Mouse (Mus musculus): ENCODE data around the gene Ninj1. TPM values are rescaled to one million over a fixed set of nuclear protein-coding genes. Genes with fewer than 3 reads are reported as not detected.

The Ninj1 gene
- total RNA-seq, 2 experiments from 2014 or later, result 23.7 to 26.1 TPM

DNA sequence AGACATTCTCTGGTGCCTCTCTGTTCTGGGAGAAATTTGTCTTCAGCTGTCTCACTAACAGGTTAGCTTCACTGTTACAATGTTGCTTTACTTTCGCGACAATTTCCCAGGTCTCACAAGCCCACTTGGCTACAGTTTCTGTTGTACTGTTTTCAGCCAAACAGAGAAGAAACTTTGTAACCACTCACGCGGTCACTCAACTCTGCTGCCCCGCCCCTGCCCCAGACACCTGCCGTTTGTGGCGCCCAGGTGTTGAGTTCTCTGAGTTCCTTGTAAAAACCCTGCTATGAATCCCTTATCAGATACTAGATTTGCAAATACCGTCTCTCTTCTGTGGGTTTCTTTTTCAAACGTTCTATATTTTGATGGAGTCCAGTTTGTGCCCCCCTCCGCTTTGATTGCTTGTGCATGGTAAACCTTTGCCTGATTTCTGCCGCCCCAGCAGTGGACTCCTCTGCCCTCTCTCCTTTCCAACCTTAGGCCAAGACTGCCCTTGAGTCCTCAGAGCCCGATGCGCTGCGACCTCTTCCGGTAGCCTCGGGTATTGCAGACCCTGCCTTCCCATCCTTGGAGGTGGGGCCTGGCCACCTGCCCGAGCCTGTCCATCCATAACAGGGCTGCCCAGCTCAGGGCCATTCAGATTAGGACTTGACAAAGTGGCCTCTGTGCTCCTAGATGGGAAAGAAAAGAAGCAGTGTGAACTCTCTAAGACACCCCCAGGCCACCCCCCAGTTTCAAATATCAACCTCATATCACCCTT, 17.7 kb upstream of the Ninj1 start:
- peak; percentile 86 to 91 for DNase-seq (ENCODE audit: low spot score in 2 of 2)

DNA sequence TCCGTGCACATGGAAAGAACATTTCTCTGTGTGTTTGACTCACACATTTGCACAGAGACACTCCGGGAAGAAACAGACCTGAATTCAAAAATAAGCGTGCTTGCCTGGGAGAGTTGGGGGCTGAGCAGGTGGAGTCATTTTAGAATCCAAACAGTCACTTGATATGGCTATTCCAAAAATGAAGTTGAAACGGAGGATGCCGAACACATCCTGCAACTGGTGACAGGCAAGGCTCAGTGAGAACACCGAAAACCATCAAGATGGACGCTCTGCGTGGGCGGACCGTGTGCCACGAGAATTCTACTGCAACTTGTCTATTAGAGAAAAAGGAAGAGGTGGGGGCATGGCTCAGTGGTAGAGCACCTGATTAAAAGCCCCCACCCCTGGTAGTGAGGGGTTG, 16.7 kb upstream of the Ninj1 start:
- no peak for DNase-seq (ENCODE audit: low spot score in 2 of 2)

DNA sequence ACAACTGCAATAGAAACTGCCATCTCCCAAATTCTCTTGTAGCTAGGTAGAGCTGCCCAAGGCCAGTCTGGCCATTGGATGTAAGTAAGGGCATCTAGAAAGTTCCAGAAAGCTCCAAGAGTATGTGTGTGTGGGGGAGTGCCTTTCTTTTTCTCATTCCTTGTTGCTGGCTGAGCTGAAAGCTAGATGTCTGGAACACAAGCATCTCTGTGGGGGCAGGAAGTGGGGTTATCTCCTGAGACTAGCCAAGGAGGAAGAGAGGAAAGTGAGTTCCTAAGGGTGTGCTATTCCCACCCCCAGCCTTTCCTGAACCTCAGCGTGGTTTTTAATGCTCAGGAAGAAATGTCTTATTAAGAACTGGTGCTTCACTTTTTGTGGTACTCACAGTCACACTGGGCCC, 15.6 kb upstream of the Ninj1 start:
- DNase-seq (ENCODE audit: low spot score in 2 of 2), result no peak

DNA sequence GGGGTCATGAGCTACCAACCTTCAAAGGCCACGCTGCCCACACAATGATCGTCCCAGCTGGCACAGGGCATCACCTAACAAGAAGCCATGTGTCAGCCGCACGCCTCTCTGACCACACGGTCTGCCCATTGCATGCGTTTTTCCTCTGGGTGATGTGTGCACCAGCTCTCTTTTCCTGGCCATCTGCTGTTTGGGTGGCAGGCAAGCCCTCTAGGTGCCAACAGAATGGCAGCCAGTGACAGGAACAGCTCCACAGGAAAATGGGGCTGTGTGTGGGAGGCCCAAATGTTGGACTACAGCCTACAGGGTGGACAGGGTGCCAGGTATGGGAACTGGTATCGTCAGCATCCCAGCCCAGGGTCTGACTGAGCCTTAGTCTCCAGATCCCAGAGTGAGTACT, 14.9 kb upstream of the Ninj1 start:
- no peak for DNase-seq (ENCODE audit: low spot score in 2 of 2)

DNA sequence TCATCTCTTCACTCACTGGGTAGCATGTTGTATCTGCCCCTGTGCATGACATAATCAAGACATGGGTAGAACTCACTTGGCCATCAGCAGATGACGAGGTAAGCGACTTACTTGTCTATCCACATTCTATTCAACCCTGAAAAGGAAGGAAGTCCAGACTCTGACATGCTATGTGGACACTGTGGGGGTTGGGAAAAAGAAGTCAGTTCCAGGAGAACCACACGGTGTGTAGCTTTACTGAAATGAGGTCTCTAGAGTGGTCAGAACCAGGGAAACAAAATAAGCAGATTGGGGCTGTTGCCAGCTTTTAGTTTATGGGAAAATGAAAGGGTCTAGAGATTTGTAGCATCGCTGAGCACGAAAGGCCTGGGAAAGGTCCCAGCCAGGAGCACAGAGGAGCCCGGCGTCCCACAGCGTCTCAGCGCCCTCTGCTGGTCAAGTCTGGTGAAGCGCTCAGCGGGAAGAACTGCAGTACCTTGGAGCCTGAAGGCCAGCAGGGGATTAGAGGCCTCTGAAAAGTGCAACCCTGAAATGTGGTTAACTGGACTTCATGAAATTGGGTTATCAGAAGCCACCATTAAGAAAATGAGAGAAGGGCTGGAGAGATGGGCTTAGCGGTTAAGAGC, 14.2 kb upstream of the Ninj1 start:
- peak; percentile 88 to 90 for DNase-seq (ENCODE audit: low spot score in 2 of 2)

DNA sequence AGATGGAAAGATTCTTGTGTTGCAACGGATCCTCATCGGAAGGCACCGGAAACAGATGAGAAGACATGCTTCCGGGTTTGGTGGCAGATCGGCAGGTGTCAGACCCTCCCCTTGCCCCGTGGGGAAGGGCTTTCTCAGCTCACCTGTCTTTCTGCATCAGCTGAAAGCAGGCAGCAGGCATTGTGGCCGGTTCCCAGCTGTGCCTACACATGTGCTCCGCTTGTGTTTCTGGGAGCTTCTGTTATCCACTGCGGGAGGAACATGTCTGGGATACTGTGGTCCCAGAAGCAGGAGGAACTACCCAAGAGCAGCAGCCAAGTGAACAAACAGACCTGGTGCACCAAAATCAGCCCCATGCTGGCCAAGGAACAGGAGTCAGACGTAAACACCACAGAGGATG, 11.8 kb upstream of the Ninj1 start:
- no peak for DNase-seq (ENCODE audit: low spot score in 2 of 2)

DNA sequence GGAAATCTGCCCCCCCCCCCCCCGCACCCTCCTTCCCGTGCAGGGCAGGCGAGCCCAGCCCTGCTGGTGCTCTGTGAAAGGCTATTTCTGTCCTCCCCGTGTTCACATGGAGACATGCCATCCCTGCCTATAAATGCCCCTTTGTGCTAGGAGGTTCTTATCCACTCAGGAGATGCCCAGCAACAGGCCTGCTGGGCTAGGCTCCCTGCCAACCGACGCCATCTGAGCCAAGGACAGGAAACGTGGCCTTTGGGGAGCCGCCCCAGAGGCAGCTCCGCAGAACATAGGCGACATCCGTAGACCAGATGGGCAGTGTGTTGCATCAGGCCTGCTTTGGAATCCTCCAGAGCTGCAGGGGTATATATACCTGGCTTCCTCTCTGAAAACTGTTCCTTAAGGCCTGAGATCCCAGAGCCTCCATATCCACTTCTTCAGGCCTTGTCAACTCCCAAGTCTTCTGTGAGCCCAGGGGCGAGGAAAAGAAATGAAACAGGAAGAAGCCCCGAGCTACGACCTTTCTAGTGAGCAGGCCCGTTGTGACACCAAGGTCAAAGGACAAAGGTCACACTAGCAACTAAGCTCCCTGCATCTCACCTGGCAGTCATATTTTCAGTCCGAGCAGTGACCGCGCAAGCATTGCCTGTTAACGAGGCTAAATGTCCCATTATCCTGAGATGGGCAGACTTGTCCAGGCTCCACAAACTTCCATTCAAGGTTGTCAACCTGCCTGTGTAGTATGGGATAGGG, 8.3 kb upstream of the Ninj1 start:
- peak in 1 of 2 experiments; percentile 48 for DNase-seq (ENCODE audit: low spot score in 2 of 2)

DNA sequence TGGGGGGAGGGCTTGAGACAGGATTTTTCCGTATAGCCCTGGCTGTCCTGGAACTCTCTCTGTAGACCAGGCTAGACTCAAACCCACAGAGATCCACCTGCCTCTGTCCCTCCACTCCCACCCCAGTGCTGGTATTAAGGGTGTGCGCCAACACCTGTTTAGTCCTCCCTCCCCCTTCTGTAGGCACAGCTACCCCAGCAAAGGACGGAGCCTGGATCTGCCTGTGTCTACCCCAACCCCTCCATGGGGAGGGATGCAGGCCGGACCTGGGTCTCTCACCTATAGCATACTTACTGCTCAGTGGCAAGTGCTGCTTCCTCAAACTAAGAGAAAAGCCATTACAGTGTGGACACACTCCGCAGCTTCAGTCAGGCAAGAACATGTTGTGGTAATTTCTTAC, 7.0 kb upstream of the Ninj1 start:
- DNase-seq (ENCODE audit: low spot score in 2 of 2), result no peak

DNA sequence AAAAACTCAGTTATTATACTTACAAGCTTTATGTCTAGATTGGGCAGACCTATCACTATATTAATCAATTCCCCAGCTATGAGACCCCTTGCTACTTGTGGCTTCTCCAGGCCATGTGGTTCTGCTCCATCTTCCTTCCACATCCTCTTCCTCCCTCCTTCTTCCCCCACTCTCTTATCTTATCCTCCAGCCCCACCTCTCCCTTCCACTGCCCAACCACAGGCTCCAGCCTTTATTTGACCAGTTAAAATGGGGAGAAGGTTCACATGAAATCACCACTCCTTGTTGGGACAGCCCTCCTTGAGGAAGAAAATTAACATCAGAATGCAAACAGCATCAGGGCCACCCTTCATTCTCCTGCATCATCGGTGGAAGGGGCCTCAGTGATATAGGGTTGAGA, 6.6 kb upstream of the Ninj1 start:
- DNase-seq (ENCODE audit: low spot score in 2 of 2), result no peak

DNA sequence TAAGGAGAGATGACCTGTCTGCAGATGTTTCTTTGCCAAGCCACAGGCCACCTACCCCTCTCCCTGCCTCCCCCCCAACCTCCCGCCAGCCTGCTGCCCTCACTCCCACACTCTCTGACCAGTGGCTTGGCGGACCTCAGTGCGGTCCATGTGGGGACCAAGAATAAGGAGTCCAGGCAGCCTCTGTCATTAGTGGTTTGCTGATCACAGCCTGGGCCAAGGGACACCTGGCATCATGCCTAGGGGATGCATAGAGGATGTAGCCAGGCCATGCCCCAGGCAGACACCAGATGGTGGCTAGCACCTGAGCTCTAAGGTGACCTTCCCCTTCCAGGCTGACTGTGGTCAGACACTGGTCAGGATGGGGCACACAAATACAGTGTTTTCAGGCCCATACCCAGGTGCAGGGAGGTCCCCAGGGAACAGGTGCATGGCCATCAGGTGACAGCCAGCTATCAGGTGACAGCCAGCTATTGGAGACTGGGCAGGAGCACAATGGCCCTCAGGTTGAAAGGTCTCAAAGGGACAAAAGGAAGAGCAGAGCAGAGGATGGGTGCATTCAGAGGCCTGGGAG, 5.8 kb upstream of the Ninj1 start:
- DNase-seq (ENCODE audit: low spot score in 2 of 2), result no peak

DNA sequence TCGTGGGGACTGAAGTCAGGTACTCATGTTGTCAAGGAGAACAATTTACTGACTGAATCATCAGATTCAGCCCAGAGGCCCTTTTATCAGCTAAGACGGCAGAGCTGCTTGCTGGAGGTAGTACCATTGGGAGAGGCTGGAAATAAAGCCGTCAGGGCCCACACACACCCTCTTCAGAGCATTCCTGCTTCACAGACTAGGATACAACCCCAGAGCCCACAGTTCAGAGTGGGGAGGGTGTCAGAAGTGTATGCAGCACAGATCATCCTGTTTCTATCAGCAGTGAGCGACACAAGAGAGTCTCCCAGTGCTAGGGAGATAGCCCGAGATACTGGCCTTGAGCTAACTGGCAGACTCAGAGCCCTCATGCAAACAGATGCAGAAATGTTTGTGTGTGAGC, 4.1 kb upstream of the Ninj1 start:
- DNase-seq (ENCODE audit: low spot score in 2 of 2), result no peak

DNA sequence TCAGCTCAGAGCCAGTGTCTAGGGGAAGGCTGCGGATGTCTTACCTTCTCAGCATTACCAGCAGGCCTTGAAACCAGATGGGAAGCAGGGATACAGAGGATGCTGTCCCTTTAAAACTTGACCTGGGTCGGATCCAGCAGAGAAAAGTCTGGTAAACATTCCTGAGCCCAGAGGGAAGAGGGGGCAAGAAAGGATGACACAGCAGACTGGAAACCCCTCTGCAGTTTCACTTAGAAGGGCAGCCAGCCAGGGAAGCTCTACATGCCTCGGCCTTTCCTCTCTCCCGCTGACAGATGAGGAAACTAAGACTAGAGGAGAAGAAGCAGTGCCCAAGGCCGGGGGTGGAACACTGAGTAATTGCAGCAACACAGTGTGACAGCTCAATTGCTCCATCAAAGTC, 3.6 kb upstream of the Ninj1 start:
- no peak for DNase-seq (ENCODE audit: low spot score in 2 of 2)

DNA sequence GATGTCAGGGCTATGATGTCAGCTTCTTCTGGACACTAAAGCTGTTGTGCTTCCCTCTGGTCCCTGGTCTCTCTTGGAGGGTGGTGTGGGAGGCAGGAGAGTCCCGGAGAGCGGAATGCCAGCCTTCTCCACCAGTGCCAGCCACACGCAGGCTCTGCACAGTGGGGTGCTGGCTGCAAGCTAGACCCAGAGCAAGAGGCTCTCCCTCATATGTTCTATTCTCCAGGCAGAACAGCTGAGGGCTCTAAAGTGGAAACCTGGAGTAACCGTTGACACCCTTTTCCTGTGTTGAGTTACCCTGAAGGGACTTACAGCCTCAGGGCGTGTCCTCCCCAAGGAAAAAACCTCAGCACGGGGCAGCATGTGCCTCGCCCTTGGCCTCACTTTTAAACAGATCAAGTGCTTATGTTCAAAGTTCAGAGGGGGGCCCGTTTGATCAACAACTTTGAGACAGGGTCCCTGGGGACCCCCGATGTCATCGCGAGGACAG, 442 bp upstream of the Ninj1 start:
- DNase-seq (ENCODE audit: low spot score in 2 of 2), result no peak

DNA sequence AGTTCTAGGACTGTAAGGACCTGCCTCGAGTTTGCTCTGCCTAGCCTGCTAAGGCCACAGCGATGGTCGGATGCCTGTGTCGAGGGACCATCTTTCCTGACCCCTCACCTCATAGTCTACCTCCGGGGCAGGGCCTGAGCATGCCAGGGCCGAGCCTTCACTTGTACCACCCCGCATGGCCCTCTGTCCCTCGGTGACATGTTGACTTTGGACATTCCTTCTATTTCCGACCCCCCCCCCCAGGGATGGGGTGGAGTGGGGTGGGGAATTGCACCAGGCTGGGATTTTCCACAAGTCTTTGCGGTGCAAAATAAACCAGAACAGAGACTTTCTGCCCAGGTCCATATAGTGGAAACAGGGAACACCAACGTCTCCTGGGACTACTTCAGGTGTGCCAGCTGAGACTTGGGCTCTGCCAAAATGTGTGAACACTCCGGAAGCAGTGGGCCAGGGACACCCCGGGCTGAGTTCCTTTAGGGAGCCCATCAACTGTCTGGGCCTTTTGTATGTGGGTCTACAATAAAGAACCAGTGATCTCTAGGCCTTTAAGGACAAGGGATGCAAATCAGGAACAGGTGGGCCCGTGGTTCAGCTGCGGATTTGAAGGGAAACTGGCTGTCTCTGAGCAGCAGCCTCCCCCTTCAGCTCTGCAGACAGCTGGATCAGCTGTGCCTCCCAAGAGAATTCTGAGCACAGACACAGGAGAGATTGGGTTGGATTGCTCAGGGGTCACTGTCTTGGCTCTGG, 1.1 kb downstream of the Ninj1 start:
- no peak for DNase-seq (ENCODE audit: low spot score in 2 of 2)

DNA sequence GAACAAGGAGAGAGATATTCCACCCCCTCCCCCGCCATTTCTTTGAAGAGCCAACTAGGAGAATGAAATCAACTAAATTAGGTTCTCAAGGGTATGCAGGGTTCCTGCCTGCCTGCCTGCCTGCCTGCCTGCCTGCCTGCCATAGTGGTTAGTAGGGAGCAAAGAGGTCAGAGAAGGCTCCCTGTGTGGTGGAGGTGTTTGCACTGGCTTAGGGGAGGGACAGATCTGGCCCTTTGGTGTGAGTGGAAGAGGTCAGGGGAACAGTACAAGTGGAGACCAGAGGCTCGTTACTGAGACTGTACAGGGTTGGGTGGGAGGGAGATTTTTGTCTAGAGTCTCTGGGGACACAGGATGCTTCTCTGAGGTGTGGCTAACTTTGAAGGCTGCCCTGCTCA, 1.7 kb downstream of the Ninj1 start:
- no peak for DNase-seq (ENCODE audit: low spot score in 2 of 2)

DNA sequence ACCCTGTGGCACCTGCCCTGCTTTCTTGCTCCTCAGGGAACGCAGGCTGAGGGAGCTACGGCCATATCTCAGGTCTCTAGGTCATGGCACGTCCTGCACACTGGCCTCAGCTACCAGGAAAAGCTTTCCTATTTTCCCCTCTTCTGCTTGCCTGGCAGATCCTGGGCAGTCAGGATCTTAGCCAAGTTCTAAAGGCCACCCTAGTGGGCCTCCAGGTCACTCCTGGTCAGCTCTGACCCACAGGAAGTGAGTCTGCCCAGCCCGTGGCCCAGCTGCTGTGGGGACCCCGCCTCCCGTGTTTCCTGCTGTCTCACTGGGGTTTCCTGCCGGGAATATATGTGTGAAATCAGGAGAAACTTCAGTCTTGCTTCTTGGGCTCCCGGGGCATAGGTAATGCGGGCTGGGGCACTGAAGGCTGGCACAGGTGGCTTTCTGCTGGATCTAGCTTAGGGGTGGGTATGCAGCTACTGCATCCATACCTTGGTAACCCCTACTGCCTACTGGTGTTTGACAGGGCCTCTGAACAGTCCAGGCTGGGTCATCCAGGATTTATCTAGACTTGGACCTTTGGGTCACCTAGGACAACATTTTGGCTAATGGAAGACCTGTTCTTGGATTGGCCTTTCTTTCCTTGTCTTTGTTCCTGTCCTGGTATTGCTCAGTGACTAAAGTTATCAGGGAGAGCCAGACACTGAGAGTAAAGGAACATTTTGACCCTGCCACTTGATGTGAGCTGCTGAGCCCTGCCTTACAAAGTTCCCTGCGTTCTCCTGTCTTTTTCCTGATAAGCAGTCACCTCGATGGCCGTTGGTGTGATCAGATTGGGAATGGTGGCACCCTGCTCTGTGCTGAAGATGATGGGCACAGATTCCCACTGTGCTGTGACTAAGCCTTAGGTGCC, 2.9 kb downstream of the Ninj1 start:
- no peak for DNase-seq (ENCODE audit: low spot score in 2 of 2)

DNA sequence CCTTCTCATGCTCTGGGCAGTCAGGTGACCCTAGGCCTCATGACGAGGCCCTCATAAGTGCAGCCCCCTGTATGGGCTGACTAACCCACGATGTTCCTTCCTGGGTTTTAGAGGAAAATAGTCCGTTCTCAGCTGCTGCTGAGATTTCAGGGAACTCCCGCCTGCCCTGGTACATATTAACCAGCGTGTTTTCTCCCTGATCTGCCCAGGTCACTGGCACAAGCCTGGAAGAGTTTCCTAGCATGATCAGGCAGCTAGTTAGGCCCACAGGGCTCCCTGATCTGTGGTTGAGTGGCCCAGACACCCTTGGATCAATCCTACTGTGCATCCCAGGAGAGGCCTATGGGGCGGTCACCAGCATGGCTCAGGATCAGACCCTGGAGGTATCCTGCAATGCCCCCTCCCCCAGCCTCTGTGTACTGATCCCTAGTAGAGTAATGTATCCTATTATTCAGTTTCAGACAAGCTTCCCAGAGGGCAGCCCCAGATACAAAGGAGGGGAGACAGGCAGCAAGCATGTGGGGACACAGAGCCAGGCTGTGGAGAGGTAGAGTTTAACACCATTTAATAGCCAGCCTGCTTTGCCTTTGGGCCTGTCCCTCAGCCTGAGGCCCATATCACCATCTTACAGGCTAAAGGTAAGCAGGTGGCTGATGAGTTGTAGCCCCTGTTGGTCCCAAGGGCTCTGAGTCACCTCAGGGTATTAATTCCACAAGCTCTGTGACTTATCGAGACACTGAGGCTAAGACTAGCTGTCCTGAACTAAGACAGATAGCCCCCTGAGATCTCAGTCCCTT, 3.8 kb downstream of the Ninj1 start:
- DNase-seq (ENCODE audit: low spot score in 2 of 2), result no peak

DNA sequence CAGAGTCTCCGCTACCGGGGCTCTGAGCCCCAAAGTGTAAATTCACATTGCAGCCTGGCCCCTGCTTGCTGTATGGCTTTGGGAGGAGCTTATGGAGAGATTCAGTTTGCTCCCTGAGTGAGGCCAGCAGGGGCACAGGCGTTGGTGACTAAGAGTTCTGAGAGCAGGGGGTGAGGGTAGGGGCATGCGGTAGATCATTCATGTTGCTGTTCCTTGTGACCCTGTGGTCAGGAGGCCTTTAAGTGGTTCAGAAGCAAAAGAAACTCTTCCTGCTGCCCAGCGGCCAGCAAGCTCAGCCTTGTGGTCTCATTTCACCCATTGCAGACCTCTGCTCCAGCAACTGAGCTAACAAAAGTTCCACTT, 4.4 kb downstream of the Ninj1 start:
- no peak for DNase-seq (ENCODE audit: low spot score in 2 of 2)

DNA sequence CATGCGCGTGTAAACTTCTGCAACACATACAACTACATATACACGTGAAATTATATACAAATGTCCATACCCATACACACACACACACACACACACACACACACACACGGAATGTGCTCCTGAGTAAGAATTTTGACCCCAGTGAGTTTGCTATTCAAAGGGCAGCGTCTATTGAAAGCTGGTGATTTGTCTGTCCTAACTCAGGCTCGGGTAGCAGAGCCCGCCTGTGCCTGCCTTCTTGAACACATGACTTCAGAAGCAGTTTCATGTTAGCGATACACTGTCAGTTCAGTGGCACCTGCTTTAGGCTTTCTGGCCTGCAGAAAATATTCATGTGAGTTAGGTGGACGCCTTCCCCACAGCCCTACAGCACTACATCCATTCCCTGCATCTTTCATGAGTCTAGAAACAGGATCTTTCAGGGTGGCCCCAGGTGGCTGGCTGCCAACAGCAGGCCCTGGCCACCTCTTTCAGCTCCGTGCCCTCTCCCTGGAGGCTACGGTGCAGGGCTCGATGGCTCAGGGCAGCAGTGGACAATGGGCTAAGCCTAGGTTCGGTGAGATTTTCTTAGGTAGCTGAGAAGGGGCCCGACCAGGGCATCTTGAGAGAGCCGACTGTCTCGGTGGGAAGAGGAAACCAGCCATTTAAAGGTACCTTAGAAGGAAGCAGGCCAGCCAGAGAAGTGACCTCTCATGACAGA, 5.0 kb downstream of the Ninj1 start:
- DNase-seq (ENCODE audit: low spot score in 2 of 2), result no peak

Measured in gastrocnemius, postnatal 4 days (tissue).